Mouse (Mus musculus) ES-Bruce4 (cell line): ENCODE measurements around the gene Tpi1. TPM values are rescaled to one million over a fixed set of nuclear protein-coding genes. Genes with fewer than 3 reads are reported as not detected.
A peak's percentile ranks its signal among the peaks of the same experiment; 100 is the strongest.

Experiments
- H3K27ac ChIP-seq: 2 replicates; pipeline ENCODE4 v1.5.1; 2012; ENCODE audit warnings: low read length, inconsistent platforms; ENCODE audit not compliant: insufficient read depth
- H3K27me3 ChIP-seq: 2 replicates; pipeline ENCODE4 v1.6.1; 2012; ENCODE audit warnings: mild to moderate bottlenecking, low read length, inconsistent platforms; ENCODE audit not compliant: control insufficient read depth, poor library complexity, insufficient read depth, severe bottlenecking
- H3K36me3 ChIP-seq: 2 replicates; pipeline ENCODE4 v1.6.1; 2012; ENCODE audit warnings: inconsistent platforms, mild to moderate bottlenecking, low read length, moderate library complexity; ENCODE audit not compliant: control insufficient read depth, poor library complexity, insufficient read depth, severe bottlenecking
- H3K4me1 ChIP-seq: one replicate; pipeline ENCODE4 v1.8.1; 2011; ENCODE audit warnings: low read length; ENCODE audit not compliant: control insufficient read depth, insufficient read depth
- H3K4me3 ChIP-seq: 2 replicates; pipeline ENCODE4 v1.5.1; 2011; ENCODE audit warnings: low read depth, mild to moderate bottlenecking, low read length
- H3K9ac ChIP-seq: 2 replicates; pipeline ENCODE4 v1.6.1; 2012; ENCODE audit warnings: low read depth, mild to moderate bottlenecking, inconsistent platforms; ENCODE audit not compliant: poor library complexity, severe bottlenecking
- H3K9me3 ChIP-seq: replicated peaks from 2 replicates; pipeline ENCODE4 v1.6.1; 2012; ENCODE audit warnings: mild to moderate bottlenecking, low read length, inconsistent platforms; ENCODE audit not compliant: control insufficient read depth, poor library complexity, insufficient read depth, severe bottlenecking
- CTCF ChIP-seq: IDR thresholded peaks from one replicate; pipeline ENCODE4 v1.8.1; 2011; ENCODE audit warnings: low read depth, low read length
- EP300 ChIP-seq: IDR thresholded peaks from 2 replicates; pipeline ENCODE4 v1.6.1; 2011; ENCODE audit warnings: low read depth, low read length; ENCODE audit not compliant: insufficient read depth
- POLR2A ChIP-seq: IDR thresholded peaks from one replicate; pipeline ENCODE4 v1.8.1; 2011; ENCODE audit warnings: low read length; ENCODE audit not compliant: insufficient read depth
- polyA plus RNA-seq: library from polyadenylated mRNA; stranded (reverse); fragments of >200 nt; gene quantifications from 2 replicates; pipeline ENCODE4 v1.2.4, GENCODE M21; 2011; ENCODE audit warnings: low read depth; ENCODE audit not compliant: missing spikeins, insufficient read depth, insufficient read length

Tpi1 gene
- polyA plus RNA-seq, 1 experiment = 389 TPM

GRCm38 (mm10) chr6:124767920-124768703, 46.0 kb downstream of the Tpi1 start:
- Histone ChIP-seq H3K9ac (no peak overlapping the region), H3K4me1 (peaks cover 2% of the 10 kb centered on the region), H3K27ac (no peak overlapping the region), H3K4me3 (peak overlapping the region; percentile 75), H3K9me3 (no peaks in the 10 kb centered on the region), H3K36me3 (no peaks in the 10 kb centered on the region), H3K27me3 (no peaks in the 10 kb centered on the region)
- no peak for TF ChIP-seq EP300
- no peak for TF ChIP-seq CTCF
- TF ChIP-seq POLR2A = no peak

- Histone ChIP-seq H3K4me3 (no peak overlapping the region), H3K9me3 (no peaks in the 10 kb centered on the region), H3K27ac (no peak overlapping the region), H3K4me1 (peaks cover 2% of the 10 kb centered on the region), H3K36me3 (no peaks in the 10 kb centered on the region), H3K27me3 (no peaks in the 10 kb centered on the region), H3K9ac (no peak overlapping the region)
- TF ChIP-seq EP300 (no peak), POLR2A (no peak), CTCF (no peak)
Measured at GRCm38 (mm10) chr6:124767536-124767919, 46.6 kb downstream of the Tpi1 start.

- Histone ChIP-seq H3K27ac (no peak overlapping the region), H3K9ac (no peak overlapping the region), H3K9me3 (no peaks in the 10 kb centered on the region), H3K27me3 (no peaks in the 10 kb centered on the region), H3K4me1 (peaks cover 2% of the 10 kb centered on the region), H3K4me3 (no peak overlapping the region), H3K36me3 (no peaks in the 10 kb centered on the region)
- no peak for TF ChIP-seq POLR2A
- TF ChIP-seq EP300 = no peak
Measured at GRCm38 (mm10) chr6:124765951-124766350, 48.1 kb downstream of the Tpi1 start.

Other genes with a start within 250 kb of the Tpi1 start
- gene C1rb, start 244.0 kb downstream of the Tpi1 start, polyA plus RNA-seq = not detected in 2 replicates
- 0.49 TPM in 1 of 2 replicates, not detected in the other for gene C1s2, start 178.2 kb downstream of the Tpi1 start, polyA plus RNA-seq
- gene Lpcat3, start 151.3 kb downstream of the Tpi1 start, polyA plus RNA-seq = 69.3 and 73.8 TPM in 2 replicates
- 118 TPM in 2 replicates for gene Emg1, start 102.1 kb downstream of the Tpi1 start, polyA plus RNA-seq
- 329 and 331 TPM in 2 replicates for gene Phb2, start 102.0 kb downstream of the Tpi1 start, polyA plus RNA-seq
- 15.4 and 32.3 TPM in 2 replicates for gene Ptpn6, start 75.6 kb downstream of the Tpi1 start, polyA plus RNA-seq
- gene Grcc10, start 72.9 kb downstream of the Tpi1 start, polyA plus RNA-seq = 93.5 and 105 TPM in 2 replicates
- gene Gm45234, start 58.3 kb downstream of the Tpi1 start, polyA plus RNA-seq = 0.59 TPM in 1 of 2 replicates, not detected in the other
- gene Atn1, start 57.8 kb downstream of the Tpi1 start, polyA plus RNA-seq = 32.0 and 35.2 TPM in 2 replicates
- 7.4 and 8.3 TPM in 2 replicates for gene Eno2, start 44.6 kb downstream of the Tpi1 start, polyA plus RNA-seq
- 0.84 TPM in 1 of 2 replicates, not detected in the other for gene Lrrc23, start 34.6 kb downstream of the Tpi1 start, polyA plus RNA-seq
- 4.6 and 5.4 TPM in 2 replicates for gene Spsb2, start 5.6 kb downstream of the Tpi1 start, polyA plus RNA-seq
- gene Usp5, start 15.2 kb upstream of the Tpi1 start, polyA plus RNA-seq = 80.9 and 85.2 TPM in 2 replicates
- gene Cdca3, start 15.3 kb upstream of the Tpi1 start, polyA plus RNA-seq = 162 and 187 TPM in 2 replicates
- gene Gnb3, start 26.0 kb upstream of the Tpi1 start, polyA plus RNA-seq = not detected in 2 replicates
- gene P3h3, start 43.5 kb upstream of the Tpi1 start, polyA plus RNA-seq = 3.1 and 3.6 TPM in 2 replicates
- gene Gpr162, start 49.7 kb upstream of the Tpi1 start, polyA plus RNA-seq = 2.4 and 3.2 TPM in 2 replicates
- not detected in 2 replicates for gene Cd4, start 73.9 kb upstream of the Tpi1 start, polyA plus RNA-seq
- gene Lag3, start 97.4 kb upstream of the Tpi1 start, polyA plus RNA-seq = 4.0 and 5.9 TPM in 2 replicates
- gene Ptms, start 105.8 kb upstream of the Tpi1 start, polyA plus RNA-seq = 382 and 383 TPM in 2 replicates
- gene Mlf2, start 117.1 kb upstream of the Tpi1 start, polyA plus RNA-seq = 263 and 294 TPM in 2 replicates
- 145 and 154 TPM in 2 replicates for gene Cops7a, start 151.2 kb upstream of the Tpi1 start, polyA plus RNA-seq
- 14.3 and 21.4 TPM in 2 replicates for gene Pianp, start 182.4 kb upstream of the Tpi1 start, polyA plus RNA-seq
- 32.4 and 33.8 TPM in 2 replicates for gene Zfp384, start 194.8 kb upstream of the Tpi1 start, polyA plus RNA-seq
- 44.0 and 54.7 TPM in 2 replicates for gene Ing4, start 225.5 kb upstream of the Tpi1 start, polyA plus RNA-seq
- 25.3 and 25.7 TPM in 2 replicates for gene Acrbp, start 235.4 kb upstream of the Tpi1 start, polyA plus RNA-seq